Mouse (Mus musculus) intestine, embryonic 14.5 days (tissue): ENCODE data around the gene AB124611. TPM values are rescaled to one million over a fixed set of nuclear protein-coding genes. Genes with fewer than 3 reads are reported as not detected.
"Not testable (repeated sequence)": the region's sequence is repeated elsewhere in the genome, so short reads cannot be mapped to it uniquely, and the experiment has no call there.

Source experiments
- ATAC-seq: fragments of 200-750 bp; cut with Nextera tagmentation; replicated peaks from 2 replicates; pipeline ENCODE4 v1.8.0; 2017; ENCODE audit warnings: low read depth, moderate number of reproducible peaks, moderate TSS enrichment, moderate library complexity; ENCODE audit not compliant: low FRiP score, low TSS enrichment
- DNase-seq: peaks from one replicate; pipeline ENCODE4 v3.0.0-alpha.2; 2018; ENCODE audit warnings: low spot score
- H3K27ac ChIP-seq: fragments of 300-500 bp; sonication (generic); 2 replicates; pipeline ENCODE4 v1.5.1; 2014; ENCODE audit warnings: low read depth, mild to moderate bottlenecking, control low read depth
- H3K27me3 ChIP-seq: fragments of 300-500 bp; sonication (generic); replicated peaks from 2 replicates; pipeline ENCODE4 v1.6.1; 2014; ENCODE audit warnings: low read length, control low read depth; ENCODE audit not compliant: control insufficient read depth, insufficient read depth
- H3K36me3 ChIP-seq: fragments of 300-500 bp; sonication (generic); 2 replicates; pipeline ENCODE4 v1.6.1; 2014; ENCODE audit warnings: low read length, control low read depth; ENCODE audit not compliant: control insufficient read depth, insufficient read depth
- H3K4me1 ChIP-seq: fragments of 300-500 bp; sonication (generic); replicated peaks from 2 replicates; pipeline ENCODE4 v1.6.1; 2014; ENCODE audit warnings: low read length, control low read depth, mixed read lengths; ENCODE audit not compliant: control insufficient read depth, insufficient read depth
- H3K4me2 ChIP-seq: fragments of 300-500 bp; sonication (generic); 2 replicates; pipeline ENCODE4 v1.6.1; 2014; ENCODE audit warnings: low read length
- H3K4me3 ChIP-seq: fragments of 300-500 bp; sonication (generic); 2 replicates; pipeline ENCODE4 v1.5.1; 2014; ENCODE audit warnings: low read depth, low read length, control low read depth, mixed read lengths
- H3K9ac ChIP-seq: fragments of 300-500 bp; sonication (generic); 2 replicates; pipeline ENCODE4 v1.6.1; 2014; ENCODE audit warnings: mild to moderate bottlenecking, low read length
- H3K9me3 ChIP-seq: fragments of 300-500 bp; sonication (generic); 2 replicates; pipeline ENCODE4 v1.6.1; 2016; ENCODE audit warnings: low read length, control low read depth; ENCODE audit not compliant: control insufficient read depth
- WGBS: fragments of 180-500 bp; shearing (Covaris S2); extraction: QIAGEN DNeasy Blood & Tissue Kit; methylation state at CpG from one replicate; pipeline ENCODE4 v1.1.7; 2014; 5-methylcytosine and 5-hydroxymethylcytosine counted together
- microRNA-seq: library from miRNA; unstranded; fragments of <30 nt; microRNA quantifications from one replicate; pipeline ENCODE4, GENCODE M21; 2016
- polyA plus RNA-seq: library from polyadenylated mRNA; unstranded; fragments of >200 nt; fragmentation: Nextera tagmentation; extraction: Ambion mirVana; gene quantifications from 2 replicates; pipeline ENCODE4 v1.2.1, GENCODE M21; 2014

The AB124611 gene
- polyA plus RNA-seq, 1 experiment from 2014 or later = 3.1 TPM

DNA sequence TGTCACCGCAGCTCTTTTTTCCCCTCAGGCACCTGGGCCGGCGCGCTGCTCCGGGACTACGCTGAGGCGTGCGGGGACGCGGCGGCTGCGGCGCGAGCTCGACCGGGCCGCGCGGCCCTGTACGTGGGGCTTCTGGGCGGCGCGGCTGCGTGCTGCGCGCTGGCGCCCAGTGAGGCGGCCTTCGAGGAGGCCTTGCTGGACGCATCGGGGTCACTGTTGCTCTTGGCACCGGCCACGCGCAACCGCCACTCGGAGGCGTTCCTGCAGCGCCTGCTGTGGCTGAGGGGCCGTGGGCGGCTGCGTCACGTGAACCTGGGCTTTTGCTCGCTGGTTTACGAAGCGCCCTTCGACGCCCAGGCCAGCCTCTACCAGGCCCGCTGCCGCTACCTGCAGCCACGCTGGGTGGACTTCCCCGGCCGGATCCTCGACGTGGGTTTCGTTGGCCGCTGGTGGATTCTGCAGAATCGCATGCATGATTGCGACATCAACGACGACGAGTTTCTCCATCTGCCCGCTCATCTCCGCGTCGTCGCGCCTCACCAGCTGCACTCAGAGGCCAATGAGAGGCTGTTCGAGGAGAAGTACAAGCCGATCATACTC, 67.2 kb downstream of the AB124611 start:
- Histone ChIP-seq H3K27ac (peak overlapping the region; percentile 69), H3K9me3 (no peaks in the 10 kb centered on the region), H3K27me3 (no peaks in the 10 kb centered on the region), H3K36me3 (peaks cover 46% of the 10 kb centered on the region), H3K4me2 (peak overlapping the region; percentile 94), H3K4me1 (peaks cover 14% of the 10 kb centered on the region), H3K9ac (peak overlapping the region; percentile 88), H3K4me3 (peak overlapping the region; percentile 98)
- 1% methylated on average over 69 of the region's 69 CpGs for WGBS
- peak; percentile 59 for ATAC-seq
- DNase-seq = peak; percentile 66

DNA sequence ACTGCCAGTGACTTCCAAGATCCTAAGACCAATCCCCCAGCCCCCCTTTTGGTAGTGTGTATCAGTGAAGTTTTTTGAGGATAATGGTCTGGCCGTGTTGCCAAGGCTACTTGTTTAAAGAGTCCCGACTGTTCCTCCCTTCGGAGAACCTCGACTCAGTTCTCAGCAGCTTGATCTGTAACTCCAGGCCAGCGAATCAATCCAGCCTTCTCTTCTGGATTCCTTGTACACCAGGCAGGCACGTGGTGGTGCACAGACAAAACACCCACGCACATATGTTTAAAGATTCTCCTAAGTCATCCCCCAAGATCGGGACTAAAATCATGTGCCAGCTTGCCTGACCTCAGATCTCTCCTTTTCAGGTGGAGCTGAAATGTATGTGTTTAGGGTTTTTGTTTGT, 68.4 kb downstream of the AB124611 start:
- whole genome bisulfite sequencing = 85% methylated on average over 8 of the region's 8 CpGs
- H3K4me1 ChIP-seq = peaks cover 14% of the 10 kb centered on the region
- H3K9me3 ChIP-seq, H3K27ac ChIP-seq, ATAC-seq, H3K4me3 ChIP-seq, H3K27me3 ChIP-seq, H3K9ac ChIP-seq, DNase-seq: not testable (repeated sequence)
- peak overlapping the region; percentile 94 for H3K4me2 ChIP-seq
- peaks cover 35% of the 10 kb centered on the region for H3K36me3 ChIP-seq

DNA sequence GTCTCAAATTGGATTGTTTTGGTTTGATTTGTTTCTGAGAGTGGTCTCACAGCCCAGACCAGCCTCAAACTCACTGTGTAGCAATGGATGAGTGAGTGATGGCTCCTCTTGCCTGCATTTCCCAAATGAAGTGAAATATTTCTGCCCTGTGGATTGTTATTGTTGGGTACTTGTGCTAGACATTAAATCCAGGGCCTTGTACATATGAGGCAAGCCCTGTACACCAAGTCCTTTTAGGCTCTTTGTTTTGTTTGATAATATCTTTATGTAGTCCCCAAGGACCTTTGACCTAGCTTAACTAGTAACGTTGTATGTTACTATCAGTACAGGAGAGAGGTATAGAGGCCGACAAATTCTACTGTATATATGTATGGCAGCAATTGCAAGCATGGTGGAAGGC, 68.9 kb downstream of the AB124611 start:
- Histone ChIP-seq H3K4me3 (no peak overlapping the region), H3K9ac (no peak overlapping the region), H3K27ac (no peak overlapping the region), H3K27me3 (no peaks in the 10 kb centered on the region), H3K36me3 (peaks cover 30% of the 10 kb centered on the region), H3K9me3 (no peaks in the 10 kb centered on the region), H3K4me1 (peaks cover 14% of the 10 kb centered on the region), H3K4me2 (no peak overlapping the region)
- ATAC-seq (no peak), DNase-seq (no peak)
- 77% methylated on average over 2 of the region's 2 CpGs for WGBS

Small RNA genes lying within 50 kb of the gene (microRNA-seq; reads per million reads assigned to microRNA genes)
- 10.0 reads per million, percentile 39 among the genes with 10 or more reads in this experiment for gene Mir199a-1

Other genes starting within 250 kb of the AB124611 start
- gene Kri1, start 238.2 kb upstream of the AB124611 start, polyA plus RNA-seq = 12.8 TPM in 2 replicates
- gene Cdkn2d, start 234.8 kb upstream of the AB124611 start, polyA plus RNA-seq = 43.7 and 44.8 TPM in 2 replicates
- 69.6 and 75.8 TPM in 2 replicates for gene Ap1m2, start 213.8 kb upstream of the AB124611 start, polyA plus RNA-seq
- gene Slc44a2, start 205.5 kb upstream of the AB124611 start, polyA plus RNA-seq = 70.1 and 74.6 TPM in 2 replicates
- gene Ilf3, start 158.3 kb upstream of the AB124611 start, polyA plus RNA-seq = 179 and 188 TPM in 2 replicates
- gene Qtrt1, start 114.3 kb upstream of the AB124611 start, polyA plus RNA-seq = 69.9 and 77.3 TPM in 2 replicates
- gene Dnm2, start 101.3 kb upstream of the AB124611 start, polyA plus RNA-seq = 65.2 and 67.3 TPM in 2 replicates
- gene Tmed1, start 15.9 kb upstream of the AB124611 start, polyA plus RNA-seq = 88.4 and 91.0 TPM in 2 replicates
- 39.5 and 54.4 TPM in 2 replicates for gene Carm1, start 20.7 kb downstream of the AB124611 start, polyA plus RNA-seq
- gene Timm29, start 66.5 kb downstream of the AB124611 start, polyA plus RNA-seq = 32.7 and 32.9 TPM in 2 replicates
- gene Yipf2, start 66.7 kb downstream of the AB124611 start, polyA plus RNA-seq = 20.8 and 23.3 TPM in 2 replicates
- gene Smarca4, start 90.0 kb downstream of the AB124611 start, polyA plus RNA-seq = 92.6 and 96.3 TPM in 2 replicates
- 32.2 and 34.8 TPM in 2 replicates for gene Ldlr, start 197.3 kb downstream of the AB124611 start, polyA plus RNA-seq
- 127 and 135 TPM in 2 replicates for gene Spc24, start 234.1 kb downstream of the AB124611 start, polyA plus RNA-seq